In the genomic region with DNA sequence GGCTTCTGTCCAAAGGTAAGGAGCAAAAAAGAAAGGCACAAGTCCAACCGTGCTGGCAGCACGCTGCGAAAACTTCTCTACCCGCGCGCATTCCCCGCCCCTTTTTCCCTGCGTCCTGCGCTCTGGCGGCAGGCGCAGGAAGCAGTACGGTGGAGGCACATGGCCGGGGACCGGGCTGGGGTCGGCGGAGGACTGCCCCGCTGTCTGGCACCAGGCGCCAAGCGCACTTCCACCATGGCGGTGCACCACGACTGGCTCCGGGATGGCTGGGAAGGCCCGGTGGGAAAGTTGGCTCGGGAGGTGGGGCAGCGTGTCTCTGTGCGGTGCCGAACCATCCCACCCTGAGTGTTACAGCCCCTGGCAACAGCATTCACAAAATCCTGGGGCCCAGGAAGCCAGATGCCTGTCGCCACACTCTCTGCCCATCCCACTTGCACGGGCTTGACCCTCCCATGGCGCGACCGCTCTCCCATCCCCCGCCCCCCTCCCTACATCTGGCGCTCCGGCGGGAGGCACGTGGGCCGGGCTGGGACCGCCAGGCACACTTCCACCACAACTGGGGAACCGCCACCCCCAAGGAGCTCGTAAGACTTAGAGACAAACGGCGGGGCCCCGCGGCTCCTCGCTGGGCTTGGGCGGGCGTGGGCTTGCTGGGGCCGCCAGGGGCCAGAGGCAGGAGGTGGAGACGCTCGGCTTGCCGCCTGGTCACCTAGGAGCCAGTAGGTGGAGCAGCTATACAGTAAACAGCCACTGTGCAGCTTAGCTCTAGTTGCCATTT, we compare ENCODE assay signal across 8 mouse cellular contexts. TPM values are rescaled to one million over a fixed set of nuclear protein-coding genes. Genes with fewer than 3 reads are reported as not detected.
DNase-seq lines count a peak whose midpoint lies in the region; ATAC-seq lines count a peak whose summit lies in the region.

No protein-coding gene starts in this region.

- peak overlapping the region; percentile 85 for H3K27ac ChIP-seq in hindbrain, embryonic 13.5 days

- peak overlapping the region; percentile 75 for H3K4me2 ChIP-seq in hindbrain, embryonic 13.5 days

- ATAC-seq in activated CD4-positive, CD25-positive, alpha-beta regulatory T cell, adult 4 months, result peak; percentile 43
- peak; percentile 97 for ATAC-seq in hindbrain, embryonic 13.5 days (ENCODE audit: low FRiP score)

- peaks cover 4% of the 10 kb centered on the region; the same call in 1 of the 2 replicates for H3K4me1 ChIP-seq in hindbrain, embryonic 13.5 days (replicated peaks)

- H3K27me3 ChIP-seq in hindbrain, embryonic 13.5 days, result 0 out of 2 replicates have a peak, but pooled peaks cover 6% of the 10 kb centered on the region

- H3K9me3 ChIP-seq in hindbrain, embryonic 13.5 days, result no peaks in the 10 kb centered on the region

- WGBS in hindbrain, embryonic 13.5 days, result 1% methylated on average over 52 of the region's 52 CpGs

- peak; percentile 67 to 70 for DNase-seq in cerebellum, postnatal 14 days
- DNase-seq in frontal cortex, postnatal 36 days (ENCODE audit: low spot score in 2 of 2), result peak; percentile 33 to 53
- DNase-seq in layer of hippocampus, postnatal 36 days, result peak; percentile 41 to 44
- peak; percentile 16 for DNase-seq in lung, postnatal 14 days
- DNase-seq in retina, postnatal 1 day, result peak; percentile 85
- peak; percentile 50 for DNase-seq in urinary bladder, postnatal 25 days (ENCODE audit: low spot score)

- peak overlapping the region; percentile 75 for H3K9ac ChIP-seq in hindbrain, embryonic 13.5 days

- H3K36me3 ChIP-seq in hindbrain, embryonic 13.5 days, result no peaks in the 10 kb centered on the region

- peak overlapping the region; percentile 82 for H3K4me3 ChIP-seq in hindbrain, embryonic 13.5 days

RNA-seq across cellular contexts. Expression of a gene that starts 22.0 kb away (rescaled TPM):
- polyA plus RNA-seq in activated CD4-positive, CD25-positive, alpha-beta regulatory T cell, adult 4 months (2017; shearing (Covaris generic)), result not detected
- not detected in 2 replicates for polyA plus RNA-seq in hindbrain, embryonic 13.5 days (2015; fragmentation: Nextera tagmentation; extraction: Ambion mirVana)
- not detected for total RNA-seq in layer of hippocampus, postnatal 36 days (2021)

RNA-seq across cellular contexts. Expression of a gene that starts 28.6 kb away (rescaled TPM):
- polyA plus RNA-seq in activated CD4-positive, CD25-positive, alpha-beta regulatory T cell, adult 4 months (2017; shearing (Covaris generic)), result not detected
- not detected in 2 replicates for polyA plus RNA-seq in hindbrain, embryonic 13.5 days (2015; fragmentation: Nextera tagmentation; extraction: Ambion mirVana)
- total RNA-seq in layer of hippocampus, postnatal 36 days (2021), result not detected

Comparison
In these comparisons a context has a peak if more than half of its experiments do, and no peak if none do; other contexts are left out.
1. Peak in every context shown above with its lines: DNase-seq, ATAC-seq, H3K4me3 ChIP-seq and H3K27ac ChIP-seq.
2. DNase-seq: peak in every context shown above with its lines; median percentile 85 in retina, postnatal 1 day; 68 in cerebellum, postnatal 14 days; 50 in urinary bladder, postnatal 25 days; 43 in frontal cortex, postnatal 36 days; 42 in layer of hippocampus, postnatal 36 days; 16 in lung, postnatal 14 days.